In genomic region chr4:63474439-63474838, GRCm38 (mm10) we compare ENCODE assay signal across 20 mouse cellular contexts. TPM values are rescaled to one million over a fixed set of nuclear protein-coding genes. Genes with fewer than 3 reads are reported as not detected.
DNase-seq lines count a peak whose midpoint lies in the region; ATAC-seq and TF ChIP-seq lines count a peak whose summit lies in the region.
"Had no signal": no experiment of that assay in that cellular context is flagged by ENCODE, and none has a peak within 500 bp of the region (broad histone marks: within the 10 kb centered on the region; RNA-seq: fewer than 3 reads in every experiment).

No protein-coding gene starts in this region.

- no peak overlapping the region for H3K4me2 ChIP-seq in forebrain, embryonic 12.5 days
- no peak overlapping the region for H3K4me2 ChIP-seq in forebrain, embryonic 13.5 days
- no peak overlapping the region for H3K4me2 ChIP-seq in midbrain, embryonic 12.5 days (replicated peaks)
- H3K4me2 ChIP-seq in midbrain, postnatal 0 days (ENCODE audit: low read depth, low read length, poor library complexity, severe bottlenecking) = no peak overlapping the region
- H3K4me2 ChIP-seq in limb, embryonic 14.5 days (replicated peaks; ENCODE audit: low read depth, low read length, severe bottlenecking) = no peak overlapping the region
- H3K4me2 ChIP-seq: hindbrain, embryonic 15.5 days had no signal

- H3K9me3 ChIP-seq in forebrain, embryonic 12.5 days = no peaks in the 10 kb centered on the region
- H3K9me3 ChIP-seq in forebrain, embryonic 13.5 days (replicated peaks) = no peaks in the 10 kb centered on the region
- H3K9me3 ChIP-seq in midbrain, embryonic 12.5 days = no peaks in the 10 kb centered on the region
- H3K9me3 ChIP-seq in midbrain, postnatal 0 days (ENCODE audit: low read length) = no peaks in the 10 kb centered on the region
- H3K9me3 ChIP-seq in limb, embryonic 14.5 days (ENCODE audit: control insufficient read depth, low read length) = no peaks in the 10 kb centered on the region
- H3K9me3 ChIP-seq: hindbrain, embryonic 15.5 days had no signal

- ATAC-seq in forebrain, embryonic 12.5 days (ENCODE audit: low FRiP score) = 0 out of 2 replicates have a peak, but pooled peaks have one; percentile 49
- ATAC-seq in forebrain, embryonic 13.5 days = no peak
- peak; percentile 38; the same call in 1 of the 2 replicates for ATAC-seq in midbrain, embryonic 12.5 days (ENCODE audit: low FRiP score, low read depth)
- no peak for ATAC-seq in midbrain, postnatal 0 days (ENCODE audit: low FRiP score)
- 0 out of 2 replicates have a peak, but pooled peaks have one; percentile 55 for ATAC-seq in limb, embryonic 14.5 days (ENCODE audit: low FRiP score, low read depth)

- H3K27me3 ChIP-seq in forebrain, embryonic 12.5 days = no peaks in the 10 kb centered on the region
- no peaks in the 10 kb centered on the region for H3K27me3 ChIP-seq in forebrain, embryonic 13.5 days
- H3K27me3 ChIP-seq in midbrain, embryonic 12.5 days = no peaks in the 10 kb centered on the region
- H3K27me3 ChIP-seq in midbrain, postnatal 0 days (ENCODE audit: insufficient read depth, low read length) = no peaks in the 10 kb centered on the region
- H3K27me3 ChIP-seq in limb, embryonic 14.5 days (ENCODE audit: control insufficient read depth, insufficient read depth, low read length) = no peaks in the 10 kb centered on the region
- H3K27me3 ChIP-seq: hindbrain, embryonic 15.5 days had no signal

- H3K4me1 ChIP-seq in forebrain, embryonic 12.5 days = peaks cover 30% of the 10 kb centered on the region
- peaks cover 17% of the 10 kb centered on the region for H3K4me1 ChIP-seq in forebrain, embryonic 13.5 days
- H3K4me1 ChIP-seq in midbrain, embryonic 12.5 days = peaks cover 18% of the 10 kb centered on the region
- no peaks in the 10 kb centered on the region for H3K4me1 ChIP-seq in midbrain, postnatal 0 days (ENCODE audit: insufficient read depth, low read length)
- peaks cover 8% of the 10 kb centered on the region for H3K4me1 ChIP-seq in limb, embryonic 14.5 days (ENCODE audit: control insufficient read depth, insufficient read depth, low read length)
- H3K4me1 ChIP-seq: hindbrain, embryonic 15.5 days had no signal

- no peak for TF ChIP-seq CTCF in midbrain, postnatal 0 days (IDR thresholded peaks at IDR 0.05)

- H3K27ac ChIP-seq in forebrain, embryonic 12.5 days = 0 out of 2 replicates have a peak overlapping the region, but pooled peaks have one; percentile 13
- no peak overlapping the region for H3K27ac ChIP-seq in forebrain, embryonic 13.5 days
- H3K27ac ChIP-seq in midbrain, embryonic 12.5 days (replicated peaks) = peak overlapping the region; percentile 25; the same call in 1 of the 2 replicates
- no peak overlapping the region for H3K27ac ChIP-seq in midbrain, postnatal 0 days (ENCODE audit: low read depth, low read length)
- no peak overlapping the region for H3K27ac ChIP-seq in limb, embryonic 14.5 days (replicated peaks; ENCODE audit: low read depth, low read length)
- H3K27ac ChIP-seq: hindbrain, embryonic 15.5 days; layer of hippocampus, adult 2 months; liver, embryonic 14.5 days had no signal

- H3K9ac ChIP-seq in forebrain, embryonic 12.5 days = no peak overlapping the region
- no peak overlapping the region for H3K9ac ChIP-seq in forebrain, embryonic 13.5 days
- H3K9ac ChIP-seq in midbrain, embryonic 12.5 days (replicated peaks) = no peak overlapping the region
- no peak overlapping the region for H3K9ac ChIP-seq in midbrain, postnatal 0 days (replicated peaks; ENCODE audit: low read length, poor library complexity, severe bottlenecking)
- H3K9ac ChIP-seq in limb, embryonic 14.5 days (ENCODE audit: low read depth, low read length, severe bottlenecking) = no peak overlapping the region
- H3K9ac ChIP-seq: hindbrain, embryonic 15.5 days; liver, embryonic 14.5 days had no signal

- no peak for DNase-seq in midbrain, postnatal 0 days (ENCODE audit: low spot score)
- no peak for DNase-seq in limb, embryonic 14.5 days (ENCODE audit: low spot score)
- DNase-seq in thymus, postnatal 36 days = peak; percentile 32 to 54
- DNase-seq in cerebellum, postnatal 25 days = no peak
- no peak for DNase-seq in gastrocnemius, adult 18-20 months (ENCODE audit: low spot score)
- DNase-seq: adrenal gland, adult 2 months; cerebellum, postnatal 10 days; gastrocnemius, postnatal 25 days; heart, postnatal 10 days; kidney, adult 11 months; kidney, postnatal 10 days; left cerebral cortex, postnatal 4 days; right cerebral cortex, adult 18-20 months had no signal

- H3K36me3 ChIP-seq in forebrain, embryonic 12.5 days (replicated peaks) = 0 out of 2 replicates have a peak, but pooled peaks cover 8% of the 10 kb centered on the region
- H3K36me3 ChIP-seq in forebrain, embryonic 13.5 days (ENCODE audit: poor library complexity, severe bottlenecking) = no peaks in the 10 kb centered on the region
- peaks cover 18% of the 10 kb centered on the region for H3K36me3 ChIP-seq in midbrain, embryonic 12.5 days
- no peaks in the 10 kb centered on the region for H3K36me3 ChIP-seq in midbrain, postnatal 0 days (ENCODE audit: insufficient read depth, low read length)
- no peaks in the 10 kb centered on the region for H3K36me3 ChIP-seq in limb, embryonic 14.5 days (ENCODE audit: control insufficient read depth, insufficient read depth, low read length)
- H3K36me3 ChIP-seq: G1E; hindbrain, embryonic 15.5 days had no signal

- 9% methylated on average over 2 of the region's 2 CpGs for WGBS in forebrain, embryonic 12.5 days
- WGBS in forebrain, embryonic 13.5 days = 13% methylated on average over 2 of the region's 2 CpGs
- 16% methylated on average over 2 of the region's 2 CpGs for WGBS in midbrain, embryonic 12.5 days
- WGBS in midbrain, postnatal 0 days = 17% methylated on average over 2 of the region's 2 CpGs
- WGBS in limb, embryonic 14.5 days = 10% methylated on average over 2 of the region's 2 CpGs

- no peak overlapping the region for H3K4me3 ChIP-seq in forebrain, embryonic 12.5 days (replicated peaks)
- H3K4me3 ChIP-seq in forebrain, embryonic 13.5 days = no peak overlapping the region
- H3K4me3 ChIP-seq in midbrain, embryonic 12.5 days = no peak overlapping the region
- H3K4me3 ChIP-seq in midbrain, postnatal 0 days (ENCODE audit: low read depth, low read length) = no peak overlapping the region
- H3K4me3 ChIP-seq in limb, embryonic 14.5 days (replicated peaks; ENCODE audit: low read length) = no peak overlapping the region
- H3K4me3 ChIP-seq: hindbrain, embryonic 15.5 days; layer of hippocampus, adult 2 months had no signal

- TF ChIP-seq POLR2A in limb, embryonic 14.5 days (IDR thresholded peaks at IDR 0.05; ENCODE audit: borderline replicate concordance, extremely low read depth, insufficient read depth, insufficient read length) = no peak

RNA-seq across cellular contexts. Expression of gene Whrn, which starts 21.4 kb away (rescaled TPM):
- 9.4 and 10.5 TPM in 2 replicates for polyA plus RNA-seq in forebrain, embryonic 12.5 days (2016; fragmentation: Nextera tagmentation; extraction: Ambion mirVana)
- polyA plus RNA-seq in forebrain, embryonic 13.5 days (2015; fragmentation: Nextera tagmentation; extraction: Ambion mirVana) = 5.5 and 6.1 TPM in 2 replicates
- 15.4 and 16.9 TPM in 2 replicates for polyA plus RNA-seq in midbrain, embryonic 12.5 days (2016; fragmentation: Nextera tagmentation; extraction: Ambion mirVana)
- 14.5 and 20.1 TPM in 2 replicates for total RNA-seq in midbrain, postnatal 0 days (2014; rRNA removed)
- 2.4 and 3.5 TPM in 2 replicates for polyA plus RNA-seq in midbrain, postnatal 0 days (2015; fragmentation: Nextera tagmentation; extraction: Ambion mirVana)
- 34.3 and 44.9 TPM in 2 replicates for polyA plus RNA-seq in limb, embryonic 14.5 days (2012; rRNA removed)
- polyA plus RNA-seq in limb, embryonic 14.5 days (2014; fragmentation: Nextera tagmentation; extraction: Ambion mirVana) = 6.6 and 11.1 TPM in 2 replicates
- total RNA-seq in gastrocnemius, adult 18-20 months (2021) = 1 to 10 TPM; 5.5 to 6.5 TPM
- polyA plus RNA-seq: G1E had no signal

Comparison
In these comparisons a context has a peak if more than half of its experiments do, and no peak if none do; other contexts are left out.
1. ATAC-seq: peak in forebrain, embryonic 12.5 days (single experiment), midbrain, embryonic 12.5 days (single experiment) and limb, embryonic 14.5 days (single experiment); none in forebrain, embryonic 13.5 days (single experiment) and midbrain, postnatal 0 days (single experiment).
2. H3K27ac ChIP-seq: peak in forebrain, embryonic 12.5 days (single experiment) and midbrain, embryonic 12.5 days (single experiment); none in forebrain, embryonic 13.5 days (single experiment), midbrain, postnatal 0 days (single experiment) and limb, embryonic 14.5 days (single experiment).
3. DNase-seq: peak in thymus, postnatal 36 days (2 of 2); none in midbrain, postnatal 0 days (single experiment), limb, embryonic 14.5 days (single experiment), cerebellum, postnatal 25 days (0 of 2) and gastrocnemius, adult 18-20 months (single experiment).